Mouse (Mus musculus): ENCODE data around the gene Cdc6. TPM values are rescaled to one million over a fixed set of nuclear protein-coding genes. Genes with fewer than 3 reads are reported as not detected.
"Not testable (repeated sequence)": the region's sequence is repeated elsewhere in the genome, so short reads cannot be mapped to it uniquely, and the experiment has no call there.

The Cdc6 gene
- total and polyA plus RNA-seq, 2 experiments from 2014 or later = 1.3 to 2.3 TPM

- H3K4me1 ChIP-seq (ENCODE audit: insufficient read depth) = no peaks in the 10 kb centered on the region
- H3K36me3 ChIP-seq (ENCODE audit: insufficient read depth) = peaks cover 8% of the 10 kb centered on the region; the same call in 1 of the 2 replicates
- H3K27me3 ChIP-seq (ENCODE audit: insufficient read depth, low read length) = no peaks in the 10 kb centered on the region
- no peak for ATAC-seq
- no peak for TF ChIP-seq CTCF (IDR thresholded peaks at IDR 0.05; ENCODE audit: low read depth)
- peak overlapping the region; percentile 26; the same call in 1 of the 2 replicates for H3K9ac ChIP-seq
- 55% methylated on average over 5 of the region's 5 CpGs for WGBS
- no peak for DNase-seq
- H3K27ac ChIP-seq (ENCODE audit: low read depth, low read length) = peak overlapping the region; percentile 66
- peak overlapping the region; percentile 90 for H3K4me2 ChIP-seq (ENCODE audit: low read depth)
- H3K9me3 ChIP-seq (ENCODE audit: low read length) = no peaks in the 10 kb centered on the region
- H3K4me3 ChIP-seq (ENCODE audit: low read depth, low read length) = peak overlapping the region; percentile 45
These were observed 551 bp upstream of the Cdc6 start for GRCm38 (mm10) chr11:98907063-98907436.

- Histone ChIP-seq H3K4me2 (ENCODE audit: low read depth) (no peak overlapping the region), H3K4me3 (ENCODE audit: low read depth, low read length) (no peak overlapping the region), H3K4me1 (ENCODE audit: insufficient read depth) (no peaks in the 10 kb centered on the region), H3K9me3 (ENCODE audit: low read length) (no peaks in the 10 kb centered on the region), H3K36me3 (ENCODE audit: insufficient read depth) (peaks cover 8% of the 10 kb centered on the region; the same call in 1 of the 2 replicates), H3K27me3 (ENCODE audit: insufficient read depth, low read length) (no peaks in the 10 kb centered on the region), H3K27ac (ENCODE audit: low read depth, low read length) (no peak overlapping the region), H3K9ac (no peak overlapping the region)
- ATAC-seq (no peak), DNase-seq (peak; percentile 81)
- peak; percentile 76 for TF ChIP-seq CTCF (IDR thresholded peaks at IDR 0.05; ENCODE audit: low read depth)
- WGBS = 23% methylated on average over 6 of the region's 6 CpGs
These were observed 2.1 kb downstream of the Cdc6 start for GRCm38 (mm10) chr11:98909654-98910053.

GRCm38 (mm10) chr11:98910415-98910814 lies 2.8 kb downstream of the Cdc6 start:
- DNase-seq (no peak), ATAC-seq (no peak)
- Histone ChIP-seq H3K4me3 (ENCODE audit: low read depth, low read length) (no peak overlapping the region), H3K9ac (no peak overlapping the region), H3K9me3 (ENCODE audit: low read length) (no peaks in the 10 kb centered on the region), H3K27me3 (ENCODE audit: insufficient read depth, low read length) (no peaks in the 10 kb centered on the region), H3K4me2 (ENCODE audit: low read depth) (no peak overlapping the region), H3K4me1 (ENCODE audit: insufficient read depth) (no peaks in the 10 kb centered on the region), H3K27ac (ENCODE audit: low read depth, low read length) (no peak overlapping the region), H3K36me3 (ENCODE audit: insufficient read depth) (peaks cover 3% of the 10 kb centered on the region; the same call in 1 of the 2 replicates)
- no peak for TF ChIP-seq CTCF (IDR thresholded peaks at IDR 0.05; ENCODE audit: low read depth)
- WGBS = 95% methylated on average over 11 of the region's 11 CpGs

DNA sequence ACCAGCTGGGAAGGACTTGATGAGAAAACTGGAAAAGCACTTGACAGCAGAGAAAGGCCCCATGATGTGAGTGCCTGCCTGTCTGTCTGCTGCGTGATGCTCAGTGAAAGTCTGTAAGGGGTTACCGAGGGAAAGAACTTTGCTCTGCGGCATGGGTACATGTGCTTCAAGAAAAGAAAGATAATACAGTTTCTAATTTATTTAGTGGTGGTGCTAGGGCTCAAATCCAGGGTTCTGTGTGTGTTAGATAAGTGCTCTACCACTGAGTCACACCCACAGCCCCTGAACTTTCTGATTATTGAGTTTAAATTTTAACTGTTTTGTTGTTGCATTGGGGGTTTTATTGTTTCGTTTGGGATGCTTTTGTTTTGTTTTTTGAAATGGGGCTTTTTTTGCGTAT lies 3.9 kb downstream of the Cdc6 start:
- DNase-seq (no peak), ATAC-seq (no peak)
- Histone ChIP-seq H3K4me3 (ENCODE audit: low read depth, low read length) (no peak overlapping the region), H3K4me2 (ENCODE audit: low read depth) (no peak overlapping the region), H3K9me3 (ENCODE audit: low read length) (no peaks in the 10 kb centered on the region), H3K9ac (no peak overlapping the region), H3K4me1 (ENCODE audit: insufficient read depth) (no peaks in the 10 kb centered on the region), H3K27ac (ENCODE audit: low read depth, low read length) (no peak overlapping the region), H3K36me3 (ENCODE audit: insufficient read depth) (no peaks in the 10 kb centered on the region), H3K27me3 (ENCODE audit: insufficient read depth, low read length) (no peaks in the 10 kb centered on the region)
- TF ChIP-seq CTCF (IDR thresholded peaks at IDR 0.05; ENCODE audit: low read depth) = no peak
- 84% methylated on average over 5 of the region's 5 CpGs for WGBS

- Histone ChIP-seq H3K4me1 (ENCODE audit: insufficient read depth) (no peaks in the 10 kb centered on the region), H3K27ac (ENCODE audit: low read depth, low read length) (no peak overlapping the region), H3K4me3 (ENCODE audit: low read depth, low read length) (no peak overlapping the region), H3K36me3 (ENCODE audit: insufficient read depth) (no peaks in the 10 kb centered on the region), H3K4me2 (ENCODE audit: low read depth) (no peak overlapping the region), H3K27me3 (ENCODE audit: insufficient read depth, low read length) (no peaks in the 10 kb centered on the region), H3K9ac (no peak overlapping the region), H3K9me3 (ENCODE audit: low read length) (no peaks in the 10 kb centered on the region)
- ATAC-seq = no peak
- TF ChIP-seq CTCF (IDR thresholded peaks at IDR 0.05; ENCODE audit: low read depth) = no peak
- DNase-seq = no peak
- WGBS = 86% methylated on average over 11 of the region's 11 CpGs
These were observed 6.6 kb downstream of the Cdc6 start for GRCm38 (mm10) chr11:98914196-98914595.

DNA sequence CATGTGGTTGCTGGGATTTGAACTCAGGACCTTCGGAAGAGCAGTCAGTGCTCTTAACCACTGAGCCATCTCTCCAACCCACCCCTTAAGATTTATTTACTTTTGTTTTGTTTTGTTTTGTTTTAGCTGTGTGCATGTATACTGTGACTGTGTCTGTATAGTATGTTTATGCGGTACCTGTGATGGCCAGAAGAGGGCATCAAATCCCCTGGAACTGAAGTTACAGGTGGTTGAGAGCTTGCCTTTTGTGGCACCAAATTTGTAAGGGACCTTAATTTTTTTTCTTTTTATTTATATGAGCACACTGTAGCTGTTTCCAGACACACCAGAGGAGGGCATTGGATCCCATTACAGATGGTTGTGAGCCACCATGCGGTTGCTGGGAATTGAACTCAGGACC lies 8.8 kb downstream of the Cdc6 start:
- not testable (repeated sequence) for ATAC-seq; DNase-seq; H3K36me3 ChIP-seq (ENCODE audit: insufficient read depth); H3K4me1 ChIP-seq (ENCODE audit: insufficient read depth); H3K4me3 ChIP-seq (ENCODE audit: low read depth, low read length); H3K4me2 ChIP-seq (ENCODE audit: low read depth); H3K27me3 ChIP-seq (ENCODE audit: insufficient read depth, low read length); H3K9ac ChIP-seq; H3K9me3 ChIP-seq (ENCODE audit: low read length); H3K27ac ChIP-seq (ENCODE audit: low read depth, low read length)
- peak; percentile 50 for TF ChIP-seq CTCF (IDR thresholded peaks at IDR 0.05; ENCODE audit: low read depth)
- 91% methylated on average over 3 of the region's 3 CpGs for WGBS

DNA sequence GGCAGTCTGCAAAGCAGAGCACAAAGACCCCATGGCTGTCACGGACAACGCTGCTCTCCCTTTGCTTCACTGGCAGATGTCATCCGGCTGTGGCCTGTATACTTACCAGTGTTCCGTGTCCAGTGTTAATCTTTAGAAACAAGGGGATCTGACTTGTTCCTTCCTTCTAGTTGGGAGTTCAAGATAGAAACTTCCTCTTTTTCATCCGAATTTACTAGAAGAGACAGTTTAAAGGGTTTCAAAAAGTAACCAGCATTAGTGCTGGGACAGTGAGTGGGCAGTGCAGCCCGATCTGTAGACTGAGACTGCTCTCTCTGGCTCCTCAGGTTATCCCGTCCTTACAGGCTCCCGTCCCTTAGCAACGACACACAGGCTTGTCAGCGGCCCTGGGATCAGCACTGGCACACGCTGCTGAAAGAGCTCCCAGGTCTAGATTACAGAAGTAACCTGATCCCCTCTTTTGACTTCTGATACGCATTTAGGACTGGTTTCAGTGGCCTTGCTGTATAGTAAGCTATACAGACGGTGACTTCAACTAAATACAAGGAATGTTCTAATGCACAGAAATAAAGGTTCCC lies 9.9 kb downstream of the Cdc6 start:
- WGBS = 70% methylated on average over 13 of the region's 13 CpGs
- Histone ChIP-seq H3K9ac (no peak overlapping the region), H3K4me3 (ENCODE audit: low read depth, low read length) (no peak overlapping the region), H3K27me3 (ENCODE audit: insufficient read depth, low read length) (no peaks in the 10 kb centered on the region), H3K4me2 (ENCODE audit: low read depth) (no peak overlapping the region), H3K4me1 (ENCODE audit: insufficient read depth) (no peaks in the 10 kb centered on the region), H3K9me3 (ENCODE audit: low read length) (no peaks in the 10 kb centered on the region), H3K27ac (ENCODE audit: low read depth, low read length) (no peak overlapping the region), H3K36me3 (ENCODE audit: insufficient read depth) (no peaks in the 10 kb centered on the region)
- ATAC-seq = no peak
- TF ChIP-seq CTCF (IDR thresholded peaks at IDR 0.05; ENCODE audit: low read depth) = no peak
- no peak for DNase-seq
